Mouse (Mus musculus) retina, postnatal 7 days (tissue): Measurements from ENCODE around the gene Inpp5a.

Experiments
- DNase-seq: peaks from one replicate; pipeline ENCODE4 v3.0.0-alpha.2; 2012; ENCODE audit warnings: low read depth, low spot score

Inpp5a gene

DNA sequence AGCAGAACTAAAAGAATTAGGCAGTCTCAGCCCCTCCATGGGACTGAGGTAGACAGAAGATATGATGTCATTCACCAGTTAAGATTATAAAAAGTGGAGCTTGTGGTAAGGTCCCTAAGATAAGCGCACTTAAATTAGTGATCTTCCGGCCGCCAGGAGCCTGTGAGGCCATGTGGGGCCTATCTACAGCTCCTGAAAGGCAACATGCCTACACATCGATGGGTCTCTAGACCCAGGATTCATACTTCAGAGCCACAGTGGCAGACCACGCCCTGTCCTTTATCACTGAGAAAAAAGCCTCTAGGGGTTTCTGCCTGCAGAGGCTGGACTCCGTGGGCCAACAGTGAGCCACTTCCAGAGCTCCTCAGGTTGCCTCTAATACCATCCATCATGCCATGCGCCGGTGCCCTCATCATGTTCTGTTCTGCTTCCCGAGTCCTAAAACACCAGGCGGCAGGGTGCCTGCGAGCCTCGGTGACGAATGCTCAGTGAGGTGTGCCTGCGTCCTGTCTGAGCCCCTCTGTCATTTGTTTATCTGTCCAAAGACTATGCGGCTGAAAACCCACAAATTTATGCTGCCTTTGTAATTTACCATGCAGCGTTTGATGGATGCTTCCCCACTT lies 187.3 kb downstream of the Inpp5a start:
- no peak for DNase-seq

GRCm38 (mm10) chr7:139579261-139579905 lies 190.5 kb downstream of the Inpp5a start:
- no peak for DNase-seq

DNA sequence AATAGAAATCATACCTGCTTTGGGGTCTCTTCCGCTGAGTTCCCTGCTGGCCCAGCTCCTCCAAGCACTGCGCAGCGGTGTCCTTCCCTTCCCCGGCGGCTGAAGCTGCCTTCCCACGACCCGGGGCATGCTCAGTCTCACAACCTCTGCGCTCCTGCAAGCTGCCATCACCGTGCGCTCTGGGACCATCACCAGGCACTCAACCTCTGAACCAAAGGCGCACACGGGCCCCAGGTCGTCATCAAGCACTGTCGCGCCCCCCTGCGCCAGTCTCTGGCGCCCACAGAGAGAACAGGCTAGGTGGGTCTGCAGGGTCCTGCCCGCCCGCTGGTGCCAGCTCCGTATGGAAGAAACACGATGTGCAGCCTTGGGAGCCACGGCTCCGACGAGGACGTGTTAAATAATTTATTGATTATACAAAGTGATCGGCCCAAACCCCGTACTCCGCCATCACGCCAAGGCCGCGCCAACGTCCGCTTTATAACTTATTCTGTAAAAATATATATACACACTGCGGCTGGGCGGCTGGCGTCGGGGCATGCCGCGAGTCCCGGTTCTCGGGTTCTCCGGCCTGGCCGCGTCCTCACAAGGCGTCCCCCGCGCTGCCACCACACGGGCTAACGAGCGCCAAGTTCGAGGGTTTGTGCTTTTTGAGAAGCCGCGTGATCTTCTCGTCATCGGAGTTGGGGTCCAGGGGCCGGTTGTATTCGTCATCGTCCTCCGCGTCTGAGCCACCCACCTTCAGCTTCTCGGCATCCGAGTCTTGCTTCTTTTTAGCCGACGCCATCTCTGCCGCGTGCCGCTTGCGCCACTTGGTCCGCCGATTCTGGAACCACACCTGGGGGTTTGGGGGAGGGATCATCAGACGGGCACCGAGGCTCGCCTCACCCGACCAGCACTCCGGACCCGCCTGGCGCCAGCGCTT lies 192.2 kb downstream of the Inpp5a start:
- no peak for DNase-seq

DNA sequence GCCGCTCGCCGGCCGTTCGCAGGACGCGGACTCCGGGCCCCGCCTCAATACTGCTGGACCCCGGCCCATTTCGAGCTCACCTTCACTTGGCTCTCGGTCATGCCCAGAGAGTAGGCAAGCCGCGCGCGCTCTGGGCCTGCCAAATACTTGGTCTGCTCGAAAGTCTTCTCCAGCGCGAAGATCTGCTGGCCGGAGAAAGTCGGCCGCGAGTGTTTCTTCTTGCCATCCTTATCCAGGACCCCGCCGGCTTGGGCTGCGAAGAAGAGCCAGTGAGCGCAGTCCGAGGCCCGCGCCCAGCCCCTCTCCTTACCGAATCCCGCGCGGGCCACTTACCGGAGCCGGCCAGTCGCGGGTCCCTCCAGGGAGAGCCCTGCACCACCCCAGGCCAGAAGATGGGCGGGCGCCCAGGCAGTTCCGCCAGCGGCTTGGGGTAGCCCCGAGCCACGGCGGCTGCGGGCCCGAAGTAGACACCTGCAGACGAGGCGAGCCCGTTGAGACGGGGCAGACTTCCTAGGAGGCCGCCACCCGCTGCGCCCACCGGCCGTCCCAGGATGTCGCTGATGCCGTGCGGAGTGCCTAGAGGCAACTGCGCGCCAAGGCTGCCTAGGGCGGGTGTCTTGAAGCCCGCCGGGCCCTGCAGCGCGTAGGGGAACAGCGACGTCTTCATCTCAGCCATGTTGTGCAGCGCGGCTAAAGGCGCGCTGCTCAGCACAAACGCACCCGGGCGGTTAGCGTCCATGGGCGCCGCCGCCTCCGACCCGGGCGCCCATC lies 193.1 kb downstream of the Inpp5a start:
- DNase-seq: no peak

DNA sequence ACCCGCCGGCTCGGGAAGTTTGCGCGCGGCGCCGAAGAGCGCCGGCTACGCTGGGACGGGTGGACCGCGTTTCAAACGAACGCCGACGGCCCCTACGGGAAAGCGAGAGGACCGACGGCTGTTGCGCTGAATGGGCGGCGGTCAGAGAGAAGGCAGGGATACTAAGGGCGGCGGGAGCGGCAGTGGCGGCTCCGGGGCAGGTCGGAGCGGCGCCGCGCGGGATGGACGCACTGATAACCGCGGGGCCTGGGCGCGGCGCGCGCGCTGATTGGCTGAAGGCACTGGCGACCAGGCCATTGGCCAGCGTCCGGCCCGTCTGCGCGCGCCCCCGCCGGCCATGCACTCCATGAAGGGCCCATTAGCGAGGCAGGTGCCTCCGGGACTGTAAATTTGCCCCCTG lies 193.7 kb downstream of the Inpp5a start, which contains the start of gene Nkx6-2:
TSS of gene Nkx6-2 (minus strand) at position 203 of the 400 bp plus-strand sequence.
- DNase-seq: no peak

DNA sequence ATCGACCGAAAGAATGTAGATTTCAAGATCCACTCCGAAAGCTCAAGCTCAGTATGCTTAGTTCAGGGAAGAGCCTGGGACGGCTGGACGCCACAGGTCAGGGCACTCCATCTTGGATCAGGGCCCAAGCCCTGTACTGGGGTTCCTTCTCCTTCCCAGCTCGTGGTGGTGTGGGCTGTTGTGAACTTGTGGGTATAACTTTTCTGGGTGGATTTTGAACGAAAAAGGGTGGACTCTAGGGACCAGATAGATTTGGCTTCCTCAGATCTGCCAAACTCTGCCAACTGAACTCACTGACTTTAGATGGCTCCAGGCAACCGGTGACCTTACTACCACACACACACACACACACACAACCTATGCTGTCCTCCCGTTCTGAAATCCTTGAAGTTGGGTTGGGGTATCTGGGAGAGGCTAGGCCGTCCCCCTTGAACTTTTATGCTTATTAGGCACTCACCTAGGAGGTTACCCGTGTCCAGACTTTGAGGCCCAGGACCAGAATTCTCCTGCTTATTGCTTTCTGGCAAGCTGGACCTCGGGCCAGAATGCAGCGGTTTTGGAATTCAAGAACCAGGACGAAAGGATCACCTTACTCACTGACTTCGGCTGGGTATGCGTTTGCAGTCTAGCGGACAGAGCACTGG lies 194.3 kb downstream of the Inpp5a start:
- no peak for DNase-seq

GRCm38 (mm10) chr7:139584221-139585175 lies 195.6 kb downstream of the Inpp5a start:
- no peak for DNase-seq

DNA sequence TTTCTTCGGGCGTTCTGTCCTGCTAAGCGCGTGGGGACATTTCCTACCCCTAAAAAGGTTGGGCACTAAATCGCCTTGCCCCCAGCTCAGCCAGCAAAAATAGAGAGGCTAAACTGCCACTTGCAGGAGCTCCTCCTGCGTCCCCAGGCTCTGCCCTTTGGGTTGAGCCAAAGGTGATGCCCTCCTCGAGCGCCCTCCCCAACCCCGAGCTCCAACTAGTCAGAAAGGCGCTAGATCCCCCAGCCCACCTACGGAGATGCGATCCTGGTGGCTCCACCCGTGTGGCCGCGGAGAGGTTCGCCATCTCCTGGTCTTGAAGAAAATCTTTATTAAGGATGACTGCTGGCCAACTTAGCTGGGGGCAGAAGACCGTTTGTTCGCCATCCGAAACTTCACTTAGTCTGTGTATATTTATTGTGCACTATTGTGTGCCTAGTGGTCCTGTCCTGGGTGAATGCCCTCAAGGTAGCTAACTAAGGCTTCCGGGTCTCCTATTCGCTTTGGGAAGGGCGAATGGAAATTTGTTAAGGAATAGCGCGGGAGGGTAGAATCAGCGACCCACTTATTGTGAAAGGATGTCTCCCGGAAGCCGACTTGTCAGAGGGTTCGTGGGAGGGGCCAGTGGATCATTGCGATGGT lies 196.4 kb downstream of the Inpp5a start:
- no peak for DNase-seq

DNA sequence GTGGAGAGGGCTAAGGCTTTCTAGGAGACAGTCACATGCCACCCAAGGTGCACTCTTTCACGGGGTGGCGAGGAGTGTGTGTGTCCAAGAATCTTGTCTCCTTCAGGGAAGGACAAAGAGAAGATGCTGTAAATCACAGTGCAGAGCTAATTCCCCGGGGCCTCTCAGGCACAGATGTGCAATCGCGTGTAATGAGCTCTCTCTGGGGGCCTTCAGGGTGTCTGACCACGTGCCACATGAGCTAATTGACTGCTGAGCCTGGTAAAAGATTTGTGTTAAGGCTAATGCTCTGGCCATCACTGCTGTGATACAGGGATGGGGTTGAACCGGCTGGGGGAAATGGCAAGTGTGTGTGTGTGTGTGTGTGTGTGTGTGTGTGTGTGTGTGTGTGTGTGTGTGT lies 199.0 kb downstream of the Inpp5a start:
- DNase-seq: no peak

- no peak for DNase-seq
Measured at GRCm38 (mm10) chr7:139590302-139590701, 201.4 kb downstream of the Inpp5a start.

DNA sequence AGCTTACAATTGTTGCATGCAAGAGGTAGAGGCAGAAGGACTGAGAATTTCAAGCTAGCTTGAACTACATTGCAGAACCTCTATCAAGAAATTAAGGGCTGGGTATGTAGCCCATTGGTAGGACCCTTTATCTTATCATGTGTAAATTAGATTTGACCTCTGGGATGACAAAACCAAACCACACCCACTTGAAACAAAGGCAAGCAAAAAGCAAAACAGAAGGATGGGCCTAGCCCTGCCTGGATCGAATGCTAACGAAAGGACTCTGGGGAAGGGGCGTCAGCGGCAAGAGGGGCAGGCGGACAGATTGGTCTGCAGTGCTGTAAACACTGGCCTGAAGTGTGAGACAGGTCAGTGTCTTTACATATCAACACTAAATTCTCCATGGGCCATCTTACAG lies 202.4 kb downstream of the Inpp5a start:
- DNase-seq: no peak

DNA sequence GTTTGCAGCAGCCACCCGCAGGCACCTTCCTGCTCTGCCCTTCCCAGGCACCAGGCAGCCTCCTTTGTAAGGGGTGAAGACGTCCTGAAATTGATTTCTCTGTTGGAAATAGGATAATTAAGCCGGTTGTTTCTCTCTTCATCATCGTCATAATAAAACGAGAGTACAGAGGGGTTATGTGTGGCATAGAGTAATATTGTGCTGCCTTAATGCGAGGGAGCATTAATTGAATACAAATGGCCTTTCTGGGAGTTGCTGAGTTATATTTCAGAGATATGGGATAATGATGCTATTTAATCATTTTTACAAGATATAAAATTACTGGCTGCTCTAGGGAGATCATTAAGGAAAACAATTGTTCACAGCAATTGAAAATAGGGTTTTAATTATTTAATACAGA lies 206.4 kb downstream of the Inpp5a start:
- DNase-seq: no peak

GRCm38 (mm10) chr7:139595862-139596261 lies 207.0 kb downstream of the Inpp5a start:
- DNase-seq: no peak

- no peak for DNase-seq
Measured at GRCm38 (mm10) chr7:139610328-139610727, 221.4 kb downstream of the Inpp5a start.

- DNase-seq: peak; percentile 62
Measured at GRCm38 (mm10) chr7:139615767-139616766, 227.2 kb downstream of the Inpp5a start.

DNA sequence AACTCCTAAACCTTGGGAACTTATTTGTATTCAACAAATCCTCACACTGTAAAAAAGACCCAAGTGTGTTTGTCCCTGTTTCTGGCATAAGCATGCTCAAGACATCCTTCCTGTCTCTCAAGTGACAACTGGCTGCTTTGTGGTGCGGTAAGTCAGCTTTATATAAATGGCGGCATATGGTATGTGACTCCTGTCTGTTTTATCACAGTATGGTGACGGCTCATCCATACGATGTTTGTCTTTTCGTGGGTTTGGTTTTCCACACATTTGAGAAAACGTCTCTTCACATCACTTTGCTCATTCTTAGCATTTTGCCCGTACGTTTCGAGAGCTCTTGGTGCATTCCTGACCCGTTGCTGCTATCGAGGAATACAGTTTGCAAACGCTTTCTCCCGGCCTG lies 233.7 kb downstream of the Inpp5a start:
- DNase-seq: no peak

DNA sequence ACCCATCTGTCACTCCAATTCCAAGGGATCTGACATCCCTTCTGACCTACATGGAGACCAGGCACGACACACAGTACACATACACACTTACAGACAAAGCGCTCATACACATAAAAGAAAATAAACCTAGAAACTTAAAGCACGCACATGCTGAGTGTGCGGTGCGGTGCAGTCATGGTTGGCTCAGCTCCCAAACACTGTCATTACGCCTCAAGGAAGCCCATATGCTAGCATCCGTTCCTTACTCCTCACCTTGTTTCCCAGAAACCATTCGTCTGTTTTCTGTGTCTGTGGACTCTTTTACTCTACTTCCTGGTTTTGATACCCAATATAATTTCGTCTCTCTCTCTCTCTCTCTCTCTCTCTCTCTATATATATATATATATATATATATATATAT lies 236.2 kb downstream of the Inpp5a start:
- DNase-seq: no peak
